ENCODE assay signal across 9 mouse cellular contexts in the genomic region with DNA sequence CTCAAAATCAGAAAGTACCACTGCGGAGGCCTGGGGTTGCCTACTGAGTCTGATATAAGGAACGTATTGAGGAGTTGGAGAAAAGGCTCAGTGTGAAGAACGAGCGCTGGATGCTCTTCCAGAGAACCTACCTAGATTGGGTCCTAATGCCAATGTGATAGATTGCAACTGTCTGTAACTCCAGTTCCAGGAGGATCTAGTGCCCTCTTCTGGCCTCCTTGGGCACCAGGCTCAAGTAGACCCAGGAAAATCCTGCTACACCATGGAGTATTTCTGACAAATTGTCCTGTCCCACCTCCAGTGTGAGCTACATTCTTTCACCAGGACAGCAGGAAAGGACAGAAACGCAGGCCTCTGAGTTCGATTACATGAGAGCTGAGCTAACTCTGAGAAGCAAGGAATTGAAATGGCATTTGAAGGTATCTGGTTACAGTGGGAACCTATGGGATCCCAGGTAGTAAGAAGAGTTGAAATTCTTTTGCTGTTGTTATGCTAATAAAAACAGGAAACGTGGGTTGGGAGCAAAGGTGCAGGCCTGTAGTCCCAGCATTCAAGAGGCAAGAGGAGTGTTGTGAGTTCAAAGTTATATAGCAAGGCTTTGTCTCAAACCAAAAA. TPM values are rescaled to one million over a fixed set of nuclear protein-coding genes. Genes with fewer than 3 reads are reported as not detected.
A peak's percentile ranks its signal among the peaks of the same experiment; 100 is the strongest.
DNase-seq lines count a peak whose midpoint lies in the region; ATAC-seq and TF ChIP-seq lines count a peak whose summit lies in the region.
"Had no signal": no experiment of that assay in that cellular context is flagged by ENCODE, and none has a peak within 500 bp of the region (broad histone marks: within the 10 kb centered on the region; RNA-seq: fewer than 3 reads in every experiment).

No protein-coding gene starts in this region.

- H3K4me3 ChIP-seq in forebrain, postnatal 0 days (ENCODE audit: low read depth, low read length), result no peak overlapping the region
- H3K4me3 ChIP-seq in forebrain, embryonic 13.5 days, result no peak overlapping the region
- no peak overlapping the region for H3K4me3 ChIP-seq in forebrain, embryonic 15.5 days

- DNase-seq in forebrain, postnatal 0 days, result no peak
- DNase-seq in right cerebral cortex, adult 18-20 months, result peak; percentile 19
- no peak for DNase-seq in right cerebral cortex, postnatal 4 days
- DNase-seq in cerebellum, postnatal 25 days, result peak; percentile 26 to 58
- DNase-seq in lung, postnatal 14 days, result peak; percentile 34
- no peak for DNase-seq in spleen, postnatal 4 days (ENCODE audit: low spot score in 2 of 2)

- no peak overlapping the region for H3K27ac ChIP-seq in forebrain, postnatal 0 days (ENCODE audit: low read depth, low read length)
- H3K27ac ChIP-seq in forebrain, embryonic 13.5 days, result no peak overlapping the region
- H3K27ac ChIP-seq in forebrain, embryonic 15.5 days (replicated peaks), result no peak overlapping the region

- no peak overlapping the region for H3K9ac ChIP-seq in forebrain, postnatal 0 days
- H3K9ac ChIP-seq in forebrain, embryonic 13.5 days, result no peak overlapping the region
- H3K9ac ChIP-seq in forebrain, embryonic 15.5 days (replicated peaks), result no peak overlapping the region

- WGBS in forebrain, postnatal 0 days, result 48% methylated on average over 7 of the region's 7 CpGs
- whole genome bisulfite sequencing in forebrain, embryonic 13.5 days, result 51% methylated on average over 7 of the region's 7 CpGs
- WGBS in forebrain, embryonic 15.5 days, result 54% methylated on average over 7 of the region's 7 CpGs

- H3K36me3 ChIP-seq in forebrain, postnatal 0 days (ENCODE audit: insufficient read depth), result no peaks in the 10 kb centered on the region
- H3K36me3 ChIP-seq in forebrain, embryonic 13.5 days (ENCODE audit: poor library complexity, severe bottlenecking), result no peaks in the 10 kb centered on the region
- H3K36me3 ChIP-seq in forebrain, embryonic 15.5 days, result no peaks in the 10 kb centered on the region

- no peak for ATAC-seq in forebrain, postnatal 0 days
- ATAC-seq in forebrain, embryonic 13.5 days, result no peak
- no peak for ATAC-seq in forebrain, embryonic 15.5 days (replicated peaks)

- peak; percentile 60 for TF ChIP-seq CTCF in forebrain, postnatal 0 days (IDR thresholded peaks at IDR 0.05; ENCODE audit: low read depth)

- no peaks in the 10 kb centered on the region for H3K4me1 ChIP-seq in forebrain, postnatal 0 days (ENCODE audit: insufficient read depth)
- H3K4me1 ChIP-seq in forebrain, embryonic 13.5 days, result no peaks in the 10 kb centered on the region
- no peaks in the 10 kb centered on the region for H3K4me1 ChIP-seq in forebrain, embryonic 15.5 days

- H3K4me2 ChIP-seq in forebrain, postnatal 0 days (ENCODE audit: low read depth), result no peak overlapping the region
- H3K4me2 ChIP-seq in forebrain, embryonic 13.5 days, result no peak overlapping the region
- no peak overlapping the region for H3K4me2 ChIP-seq in forebrain, embryonic 15.5 days (replicated peaks)

- no peaks in the 10 kb centered on the region for H3K9me3 ChIP-seq in forebrain, postnatal 0 days (ENCODE audit: low read length)
- H3K9me3 ChIP-seq in forebrain, embryonic 13.5 days (replicated peaks), result no peaks in the 10 kb centered on the region
- H3K9me3 ChIP-seq in forebrain, embryonic 15.5 days, result no peaks in the 10 kb centered on the region

- no peaks in the 10 kb centered on the region for H3K27me3 ChIP-seq in forebrain, postnatal 0 days (ENCODE audit: insufficient read depth, low read length)
- no peaks in the 10 kb centered on the region for H3K27me3 ChIP-seq in forebrain, embryonic 13.5 days
- no peaks in the 10 kb centered on the region for H3K27me3 ChIP-seq in forebrain, embryonic 15.5 days

RNA-seq across cellular contexts. Expression of a gene that starts 10.4 kb away (rescaled TPM):
- 0.69 TPM in 1 of 2 replicates, not detected in the other for total RNA-seq in forebrain, postnatal 0 days (2014; rRNA removed)
- polyA plus RNA-seq in forebrain, postnatal 0 days (2015; fragmentation: Nextera tagmentation; extraction: Ambion mirVana), result 0.16 TPM in 1 of 2 replicates, not detected in the other
- polyA plus RNA-seq in forebrain, embryonic 13.5 days (2015; fragmentation: Nextera tagmentation; extraction: Ambion mirVana), result 0.31 TPM in 1 of 2 replicates, not detected in the other
- 0.23 TPM in 1 of 2 replicates, not detected in the other for polyA plus RNA-seq in forebrain, embryonic 15.5 days (2015; fragmentation: Nextera tagmentation; extraction: Ambion mirVana)
- polyA plus RNA-seq: heart, embryonic 16.5 days had no signal

RNA-seq across cellular contexts. Expression of a gene that starts 20.2 kb away (rescaled TPM):
- total RNA-seq in forebrain, postnatal 0 days (2014; rRNA removed), result 1.2 and 5.0 TPM in 2 replicates
- polyA plus RNA-seq in forebrain, postnatal 0 days (2015; fragmentation: Nextera tagmentation; extraction: Ambion mirVana), result 11.9 and 12.0 TPM in 2 replicates
- polyA plus RNA-seq in forebrain, embryonic 13.5 days (2015; fragmentation: Nextera tagmentation; extraction: Ambion mirVana), result 11.9 and 12.3 TPM in 2 replicates
- 9.2 and 9.6 TPM in 2 replicates for polyA plus RNA-seq in forebrain, embryonic 15.5 days (2015; fragmentation: Nextera tagmentation; extraction: Ambion mirVana)

RNA-seq across cellular contexts. Expression of a gene that starts 20.3 kb away (rescaled TPM):
- total RNA-seq in forebrain, postnatal 0 days (2014; rRNA removed), result 373 and 393 TPM in 2 replicates
- polyA plus RNA-seq in forebrain, postnatal 0 days (2015; fragmentation: Nextera tagmentation; extraction: Ambion mirVana), result 440 and 452 TPM in 2 replicates
- polyA plus RNA-seq in forebrain, embryonic 13.5 days (2015; fragmentation: Nextera tagmentation; extraction: Ambion mirVana), result 612 and 636 TPM in 2 replicates
- polyA plus RNA-seq in forebrain, embryonic 15.5 days (2015; fragmentation: Nextera tagmentation; extraction: Ambion mirVana), result 523 and 531 TPM in 2 replicates

RNA-seq across cellular contexts. Expression of a gene that starts 22.1 kb away (rescaled TPM):
- 0.19 TPM in 1 of 2 replicates, not detected in the other for total RNA-seq in forebrain, postnatal 0 days (2014; rRNA removed)
- polyA plus RNA-seq in forebrain, postnatal 0 days (2015; fragmentation: Nextera tagmentation; extraction: Ambion mirVana), result 0.21 and 0.25 TPM in 2 replicates
- polyA plus RNA-seq in forebrain, embryonic 13.5 days (2015; fragmentation: Nextera tagmentation; extraction: Ambion mirVana), result 0.18 and 0.26 TPM in 2 replicates
- polyA plus RNA-seq in forebrain, embryonic 15.5 days (2015; fragmentation: Nextera tagmentation; extraction: Ambion mirVana), result 0.10 and 0.14 TPM in 2 replicates

RNA-seq across cellular contexts. Expression of a gene that starts 48.2 kb away (rescaled TPM):
- 44.8 and 55.2 TPM in 2 replicates for total RNA-seq in forebrain, postnatal 0 days (2014; rRNA removed)
- 118 and 125 TPM in 2 replicates for polyA plus RNA-seq in forebrain, postnatal 0 days (2015; fragmentation: Nextera tagmentation; extraction: Ambion mirVana)
- 82.5 and 100 TPM in 2 replicates for polyA plus RNA-seq in forebrain, embryonic 13.5 days (2015; fragmentation: Nextera tagmentation; extraction: Ambion mirVana)
- 103 and 105 TPM in 2 replicates for polyA plus RNA-seq in forebrain, embryonic 15.5 days (2015; fragmentation: Nextera tagmentation; extraction: Ambion mirVana)

Comparison
In these comparisons a context has a peak if more than half of its experiments do, and no peak if none do; other contexts are left out.
1. DNase-seq: peak in right cerebral cortex, adult 18-20 months (single experiment), cerebellum, postnatal 25 days (2 of 2) and lung, postnatal 14 days (single experiment); none in forebrain, postnatal 0 days (single experiment), right cerebral cortex, postnatal 4 days (single experiment) and spleen, postnatal 4 days (0 of 2).